Mouse (Mus musculus) right cerebral cortex, postnatal 4 days (tissue): ENCODE results near the gene Lsm7.
A peak's percentile ranks its signal among the peaks of the same experiment; 100 is the strongest.

Source experiments
- DNase-seq: peaks from one replicate; pipeline ENCODE4 v3.0.0-alpha.2; 2022

Lsm7 gene

GRCm38 (mm10) chr10:80854913-80855748, at the start of gene Lsm7, which contains the start of gene Sppl2b:
Gene Lsm7 (minus strand): TSS chr10:80855209.
Gene Sppl2b (plus strand): TSS chr10:80855275.
- DNase-seq: peak; percentile 98

- no peak for DNase-seq
Measured at GRCm38 (mm10) chr10:80904709-80905108, 49.7 kb upstream of the Lsm7 start.

- no peak for DNase-seq
Measured at GRCm38 (mm10) chr10:80904004-80904693, 49.1 kb upstream of the Lsm7 start.

GRCm38 (mm10) chr10:80903282-80903681, 48.3 kb upstream of the Lsm7 start:
- DNase-seq: no peak

- DNase-seq: no peak
Measured at GRCm38 (mm10) chr10:80902273-80902940, 47.4 kb upstream of the Lsm7 start.

GRCm38 (mm10) chr10:80901409-80902272, 46.6 kb upstream of the Lsm7 start:
- no peak for DNase-seq

- DNase-seq: peak; percentile 94
Measured at GRCm38 (mm10) chr10:80900318-80901247, 45.6 kb upstream of the Lsm7 start, which contains the start of gene Timm13. Gene Timm13 (minus strand): TSS chr10:80900969.

GRCm38 (mm10) chr10:80899591-80900317, 44.7 kb upstream of the Lsm7 start:
- DNase-seq: no peak

GRCm38 (mm10) chr10:80899074-80899473, 44.1 kb upstream of the Lsm7 start:
- no peak for DNase-seq

GRCm38 (mm10) chr10:80897861-80898510, 43.0 kb upstream of the Lsm7 start:
- no peak for DNase-seq

- no peak for DNase-seq
Measured at GRCm38 (mm10) chr10:80896581-80897485, 41.8 kb upstream of the Lsm7 start.

- no peak for DNase-seq
Measured at GRCm38 (mm10) chr10:80895697-80896096, 40.7 kb upstream of the Lsm7 start.

- DNase-seq: no peak
Measured at GRCm38 (mm10) chr10:80895100-80895499, 40.1 kb upstream of the Lsm7 start.

- DNase-seq: no peak
Measured at GRCm38 (mm10) chr10:80887181-80887580, 32.2 kb upstream of the Lsm7 start.

GRCm38 (mm10) chr10:80881301-80881700, 26.3 kb upstream of the Lsm7 start:
- peak; percentile 83 for DNase-seq

GRCm38 (mm10) chr10:80880901-80881300, 25.9 kb upstream of the Lsm7 start:
- no peak for DNase-seq

- peak; percentile 66 for DNase-seq
Measured at GRCm38 (mm10) chr10:80880131-80880641, 25.2 kb upstream of the Lsm7 start.

GRCm38 (mm10) chr10:80876594-80876993, 21.6 kb upstream of the Lsm7 start:
- no peak for DNase-seq

- peak; percentile 58 for DNase-seq
Measured at GRCm38 (mm10) chr10:80876028-80876427, 21.0 kb upstream of the Lsm7 start.
